Mouse (Mus musculus): ENCODE measurements around the gene Atrnl1. TPM values are rescaled to one million over a fixed set of nuclear protein-coding genes. Genes with fewer than 3 reads are reported as not detected.
A peak's percentile ranks its signal among the peaks of the same experiment; 100 is the strongest.

Atrnl1 gene
- polyA plus RNA-seq, 1 experiment from 2014 or later = 9.8 TPM

DNA sequence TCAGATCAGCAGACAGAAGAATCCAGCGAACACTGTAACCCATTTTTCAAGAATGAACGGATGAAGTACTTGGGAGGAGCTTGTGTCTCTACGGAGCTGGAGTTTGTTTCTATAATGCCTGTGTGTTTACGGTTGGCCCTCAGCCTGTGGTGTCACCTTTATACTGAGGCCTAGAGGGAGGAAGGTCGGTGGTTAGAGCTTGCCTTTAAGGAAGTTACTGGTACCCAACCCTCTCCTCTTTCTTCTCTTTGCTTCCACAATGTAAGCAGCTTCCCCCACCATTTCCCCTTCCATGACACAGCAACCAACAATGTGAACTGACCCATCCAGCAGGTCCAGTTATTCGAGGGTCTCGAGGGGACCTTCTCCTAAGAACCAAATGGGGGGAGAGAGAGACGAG, 475.9 kb downstream of the Atrnl1 start:
- Histone ChIP-seq H3K27ac (no peak overlapping the region), H3K9me3 (no peaks in the 10 kb centered on the region), H3K9ac (no peak overlapping the region), H3K36me3 (replicated peaks) (no peaks in the 10 kb centered on the region), H3K4me3 (no peak overlapping the region), H3K4me1 (no peaks in the 10 kb centered on the region), H3K4me2 (no peak overlapping the region), H3K27me3 (replicated peaks) (no peaks in the 10 kb centered on the region)
- no peak for ATAC-seq (replicated peaks)
- 90% methylated on average over 8 of the region's 8 CpGs for WGBS

DNA sequence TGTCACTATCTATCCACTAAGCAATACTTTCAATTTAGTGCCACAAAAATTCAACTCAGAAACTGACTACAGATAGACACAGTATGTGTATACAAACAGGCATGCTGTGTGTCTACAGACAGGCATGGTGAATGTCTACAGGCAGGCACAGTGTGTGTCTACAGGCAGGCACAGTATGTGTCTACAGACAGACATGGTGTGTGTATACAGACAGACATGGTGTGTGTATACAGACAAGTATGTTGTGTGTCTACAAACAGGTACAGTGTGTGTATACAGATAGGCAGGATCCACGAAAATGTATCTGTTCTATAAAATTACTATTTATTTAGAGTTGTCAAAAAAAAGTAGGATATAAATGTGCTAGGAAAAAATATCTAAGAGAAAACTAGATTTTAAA, 477.1 kb downstream of the Atrnl1 start:
- H3K27me3 ChIP-seq (replicated peaks) = no peaks in the 10 kb centered on the region
- H3K4me1 ChIP-seq = no peaks in the 10 kb centered on the region
- no peaks in the 10 kb centered on the region for H3K9me3 ChIP-seq
- ATAC-seq (replicated peaks) = no peak
- no peak overlapping the region for H3K4me3 ChIP-seq
- WGBS = 76% methylated on average over 1 of the region's 1 CpGs
- no peak overlapping the region for H3K27ac ChIP-seq
- H3K4me2 ChIP-seq = no peak overlapping the region
- H3K9ac ChIP-seq = no peak overlapping the region
- no peaks in the 10 kb centered on the region for H3K36me3 ChIP-seq (replicated peaks)

DNA sequence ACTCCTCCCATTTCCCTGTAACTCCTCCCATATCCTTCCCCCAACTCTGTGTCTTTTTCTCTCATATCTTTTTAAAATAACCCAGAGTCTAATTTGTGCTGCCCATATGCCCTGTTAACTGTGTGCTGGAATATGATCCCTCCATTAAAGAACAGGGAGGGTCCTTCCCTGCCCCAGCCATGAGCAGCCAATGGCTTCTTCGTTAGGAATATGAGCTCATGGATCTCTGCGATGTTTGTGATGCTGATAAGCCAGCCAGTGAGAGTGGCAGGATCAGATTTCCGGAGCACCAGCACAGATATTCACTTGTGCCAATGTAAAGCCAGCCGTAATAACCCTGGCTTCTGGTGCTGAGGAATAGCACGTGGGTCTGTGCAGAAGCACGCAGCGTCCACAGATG, 477.6 kb downstream of the Atrnl1 start:
- Histone ChIP-seq H3K4me1 (no peaks in the 10 kb centered on the region), H3K27me3 (replicated peaks) (no peaks in the 10 kb centered on the region), H3K36me3 (replicated peaks) (no peaks in the 10 kb centered on the region), H3K4me2 (no peak overlapping the region), H3K9ac (no peak overlapping the region), H3K9me3 (no peaks in the 10 kb centered on the region), H3K4me3 (no peak overlapping the region), H3K27ac (no peak overlapping the region)
- no peak for ATAC-seq (replicated peaks)
- 69% methylated on average over 7 of the region's 7 CpGs for WGBS

DNA sequence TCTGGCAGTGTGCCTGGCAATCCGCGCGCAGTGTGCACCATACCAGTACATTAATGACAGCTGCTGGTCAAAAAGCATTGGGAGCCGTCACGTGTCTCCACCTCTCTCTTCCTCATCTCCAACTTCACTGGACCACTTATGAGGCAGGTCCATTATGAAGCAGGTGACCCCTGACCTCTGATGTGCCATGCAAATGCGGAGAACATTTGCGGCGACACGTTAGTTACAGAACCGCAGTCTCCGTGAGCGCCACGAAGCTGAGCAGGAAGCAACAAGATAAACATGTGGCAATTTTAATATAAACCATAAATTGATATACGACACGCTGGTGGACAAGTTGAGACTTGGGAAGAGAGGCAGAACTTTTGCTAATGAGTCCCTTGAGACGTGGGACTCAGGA, 481.1 kb downstream of the Atrnl1 start:
- Histone ChIP-seq H3K36me3 (replicated peaks) (no peaks in the 10 kb centered on the region), H3K9me3 (no peaks in the 10 kb centered on the region), H3K9ac (no peak overlapping the region), H3K4me1 (no peaks in the 10 kb centered on the region), H3K27ac (no peak overlapping the region), H3K27me3 (replicated peaks) (no peaks in the 10 kb centered on the region), H3K4me3 (no peak overlapping the region), H3K4me2 (no peak overlapping the region)
- 90% methylated on average over 16 of the region's 16 CpGs for WGBS
- ATAC-seq (replicated peaks) = no peak

DNA sequence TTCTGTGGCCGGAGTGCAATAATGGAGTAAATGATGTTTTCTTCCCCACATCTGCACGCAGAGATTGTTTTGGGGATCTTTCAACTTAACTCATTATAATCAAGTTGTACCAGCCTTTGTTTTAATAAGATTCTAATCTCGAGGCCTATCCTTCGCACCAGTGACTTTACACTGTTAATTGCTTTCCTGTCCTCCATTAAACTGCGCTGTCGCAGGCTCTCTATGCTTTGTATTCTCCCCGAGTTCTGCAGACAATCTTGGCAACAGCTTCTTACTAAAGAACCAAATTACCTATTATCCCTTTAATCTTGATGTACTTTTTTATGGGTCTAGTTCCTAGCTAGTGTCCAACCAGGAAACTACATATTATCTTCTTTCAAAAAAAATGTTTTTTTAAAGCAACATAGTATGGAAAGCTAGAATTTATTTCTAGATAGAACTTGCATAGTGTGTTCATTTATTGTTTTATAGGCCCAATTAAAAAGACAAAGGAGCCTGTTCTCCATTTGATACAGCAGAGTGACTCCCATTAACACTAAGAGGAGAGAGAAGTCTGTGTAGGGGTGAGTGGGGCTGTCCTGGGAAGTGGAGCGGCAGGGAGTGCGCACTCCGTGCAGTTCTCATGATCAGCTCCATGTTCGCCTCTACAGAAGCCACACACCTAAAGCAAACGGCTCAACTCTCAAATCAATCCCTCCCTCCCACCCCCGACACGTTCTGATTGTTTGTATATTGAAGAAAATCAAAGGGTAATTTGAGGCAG, 484.1 kb downstream of the Atrnl1 start:
- ATAC-seq (replicated peaks) = no peak
- Histone ChIP-seq H3K4me1 (no peaks in the 10 kb centered on the region), H3K4me3 (no peak overlapping the region), H3K27ac (no peak overlapping the region), H3K27me3 (replicated peaks) (no peaks in the 10 kb centered on the region), H3K4me2 (no peak overlapping the region), H3K9me3 (no peaks in the 10 kb centered on the region), H3K9ac (no peak overlapping the region), H3K36me3 (replicated peaks) (no peaks in the 10 kb centered on the region)
- WGBS = 46% methylated on average over 14 of the region's 14 CpGs

DNA sequence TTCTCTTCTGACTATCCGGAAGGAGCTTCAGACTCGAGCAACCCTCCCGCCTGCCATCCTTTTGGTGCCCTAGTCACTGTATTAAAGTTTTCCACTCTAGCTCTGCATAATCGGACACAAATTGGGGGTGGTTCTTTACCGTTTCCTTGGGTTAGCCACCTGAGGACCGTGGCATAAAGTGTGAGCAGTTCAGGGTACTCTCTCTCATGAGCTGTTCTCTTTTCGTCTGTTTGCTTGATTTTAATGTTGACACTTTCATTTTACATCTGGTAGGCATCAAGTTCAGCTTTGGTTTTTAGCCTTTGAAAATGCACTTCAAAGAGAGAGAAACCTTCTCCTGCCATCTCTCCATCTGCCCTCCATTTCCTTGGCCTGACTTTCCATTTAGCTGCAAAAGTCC, 484.9 kb downstream of the Atrnl1 start:
- Histone ChIP-seq H3K4me2 (no peak overlapping the region), H3K27me3 (replicated peaks) (no peaks in the 10 kb centered on the region), H3K4me1 (no peaks in the 10 kb centered on the region), H3K36me3 (replicated peaks) (no peaks in the 10 kb centered on the region), H3K4me3 (no peak overlapping the region), H3K9ac (no peak overlapping the region), H3K9me3 (no peaks in the 10 kb centered on the region), H3K27ac (no peak overlapping the region)
- no peak for ATAC-seq (replicated peaks)
- 82% methylated on average over 7 of the region's 7 CpGs for WGBS

DNA sequence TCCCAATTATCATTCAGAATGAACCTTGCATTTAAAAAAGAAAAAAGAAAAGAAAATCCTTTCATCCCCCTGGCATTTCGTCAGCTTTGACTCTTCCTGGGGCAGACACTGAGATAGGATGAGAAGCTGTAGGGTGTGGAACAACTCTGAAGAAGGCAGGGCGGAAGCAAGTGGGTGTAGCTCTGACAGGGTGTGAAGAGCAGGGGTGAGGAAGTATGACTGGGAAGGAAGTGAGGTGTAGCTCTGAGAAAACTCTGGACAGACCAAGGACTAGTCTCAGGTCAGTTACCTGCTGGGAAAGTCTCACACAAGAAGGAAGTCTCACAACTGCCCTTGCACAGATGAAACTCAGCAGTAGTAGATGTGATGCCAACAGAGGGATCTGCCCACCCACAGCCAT, 486.4 kb downstream of the Atrnl1 start:
- Histone ChIP-seq H3K27me3 (replicated peaks) (no peaks in the 10 kb centered on the region), H3K9me3 (no peaks in the 10 kb centered on the region), H3K36me3 (replicated peaks) (no peaks in the 10 kb centered on the region), H3K4me3 (no peak overlapping the region), H3K4me1 (no peaks in the 10 kb centered on the region), H3K4me2 (no peak overlapping the region), H3K9ac (no peak overlapping the region), H3K27ac (no peak overlapping the region)
- 85% methylated on average over 2 of the region's 2 CpGs for WGBS
- ATAC-seq (replicated peaks) = no peak

DNA sequence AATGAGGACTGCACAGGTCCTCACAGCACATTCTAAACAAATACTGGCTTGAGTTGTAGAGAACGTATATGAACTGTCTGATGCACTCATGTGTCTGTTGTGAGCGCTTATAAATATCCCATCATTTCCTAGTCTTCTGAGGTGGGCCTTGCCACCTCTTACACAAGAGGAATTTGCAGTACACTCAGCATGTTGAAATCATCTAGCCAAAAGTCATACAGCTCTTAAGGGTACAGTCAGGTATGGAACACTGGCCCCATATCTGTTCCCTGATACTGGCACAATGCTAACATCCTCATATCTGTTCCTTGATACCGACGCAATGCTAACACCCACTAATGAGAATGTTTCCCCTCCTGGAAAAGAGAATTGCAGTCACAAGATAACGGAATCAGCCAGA, 488.7 kb downstream of the Atrnl1 start:
- H3K4me3 ChIP-seq = no peak overlapping the region
- no peaks in the 10 kb centered on the region for H3K36me3 ChIP-seq (replicated peaks)
- no peak for ATAC-seq (replicated peaks)
- no peak overlapping the region for H3K27ac ChIP-seq
- no peaks in the 10 kb centered on the region for H3K27me3 ChIP-seq (replicated peaks)
- no peak overlapping the region for H3K4me2 ChIP-seq
- no peaks in the 10 kb centered on the region for H3K4me1 ChIP-seq
- H3K9ac ChIP-seq = no peak overlapping the region
- no peaks in the 10 kb centered on the region for H3K9me3 ChIP-seq
- 97% methylated on average over 5 of the region's 5 CpGs for WGBS

DNA sequence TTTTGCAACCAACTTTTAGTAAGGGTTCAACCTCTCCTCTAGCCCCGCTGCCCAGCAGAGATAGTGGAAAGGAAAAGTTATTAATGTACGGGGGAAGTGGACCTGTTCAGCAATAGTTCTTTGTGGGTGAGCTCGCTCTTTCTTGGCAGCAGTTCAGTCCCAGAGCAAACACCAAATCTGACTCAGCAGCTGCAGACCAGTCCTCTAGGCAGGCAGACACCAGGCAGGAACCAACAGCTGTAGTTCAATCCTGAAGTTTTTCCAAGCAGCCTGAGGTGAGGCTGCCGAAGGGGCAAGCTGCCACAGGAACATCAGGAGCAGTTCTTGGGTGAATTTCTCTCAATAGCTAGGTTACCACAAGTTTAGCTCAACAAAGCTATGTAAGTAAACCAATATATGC, 489.5 kb downstream of the Atrnl1 start:
- Histone ChIP-seq H3K9ac (no peak overlapping the region), H3K9me3 (no peaks in the 10 kb centered on the region), H3K4me1 (no peaks in the 10 kb centered on the region), H3K27ac (no peak overlapping the region), H3K27me3 (replicated peaks) (no peaks in the 10 kb centered on the region), H3K4me3 (no peak overlapping the region), H3K4me2 (no peak overlapping the region), H3K36me3 (replicated peaks) (no peaks in the 10 kb centered on the region)
- 93% methylated on average over 4 of the region's 4 CpGs for WGBS
- no peak for ATAC-seq (replicated peaks)

DNA sequence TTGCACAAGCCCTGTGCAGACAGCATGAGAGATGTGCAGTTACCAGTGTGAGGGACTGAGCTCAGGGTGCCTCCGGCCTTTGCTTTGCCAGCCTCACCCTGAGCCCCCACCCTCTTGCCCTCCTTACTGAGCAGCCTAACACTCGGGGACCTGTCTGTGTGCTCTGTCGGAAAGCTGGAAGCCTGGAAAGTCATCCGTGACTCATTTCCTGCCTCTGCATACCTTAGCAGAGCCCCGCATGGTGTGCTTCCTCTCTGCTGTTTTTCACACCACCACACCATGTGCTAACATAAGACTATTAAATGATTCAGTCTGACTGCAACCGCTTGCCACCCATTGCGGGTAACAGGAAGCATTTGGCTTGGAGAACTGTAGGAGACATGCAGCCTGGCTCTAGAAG, 493.7 kb downstream of the Atrnl1 start:
- H3K27ac ChIP-seq = no peak overlapping the region
- H3K4me3 ChIP-seq = no peak overlapping the region
- H3K4me2 ChIP-seq = no peak overlapping the region
- no peaks in the 10 kb centered on the region for H3K9me3 ChIP-seq
- WGBS = 82% methylated on average over 7 of the region's 7 CpGs
- H3K36me3 ChIP-seq (replicated peaks) = no peaks in the 10 kb centered on the region
- no peak overlapping the region for H3K9ac ChIP-seq
- H3K4me1 ChIP-seq = peaks cover 4% of the 10 kb centered on the region; the same call in 1 of the 2 replicates
- no peak for ATAC-seq (replicated peaks)
- H3K27me3 ChIP-seq (replicated peaks) = no peaks in the 10 kb centered on the region

DNA sequence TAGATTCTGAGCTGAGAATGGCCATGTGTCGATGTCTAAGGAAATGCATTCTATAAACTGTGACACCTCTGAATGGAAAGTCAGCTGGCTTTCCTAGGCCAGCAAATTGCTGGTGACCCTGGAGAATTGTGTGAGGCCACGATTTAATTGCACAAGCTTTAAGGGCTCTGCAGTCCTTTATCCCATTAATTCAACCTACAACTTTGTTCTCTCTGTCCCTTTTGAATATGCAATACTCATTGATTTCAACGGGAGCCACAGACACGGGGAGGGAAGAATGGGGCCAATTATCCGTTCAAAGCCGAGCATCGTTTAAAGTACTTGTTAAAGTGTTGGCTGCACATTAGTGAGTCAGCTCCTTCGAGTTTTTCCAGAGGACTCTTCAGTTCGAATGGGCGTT, 496.8 kb downstream of the Atrnl1 start:
- ATAC-seq (replicated peaks) = no peak

DNA sequence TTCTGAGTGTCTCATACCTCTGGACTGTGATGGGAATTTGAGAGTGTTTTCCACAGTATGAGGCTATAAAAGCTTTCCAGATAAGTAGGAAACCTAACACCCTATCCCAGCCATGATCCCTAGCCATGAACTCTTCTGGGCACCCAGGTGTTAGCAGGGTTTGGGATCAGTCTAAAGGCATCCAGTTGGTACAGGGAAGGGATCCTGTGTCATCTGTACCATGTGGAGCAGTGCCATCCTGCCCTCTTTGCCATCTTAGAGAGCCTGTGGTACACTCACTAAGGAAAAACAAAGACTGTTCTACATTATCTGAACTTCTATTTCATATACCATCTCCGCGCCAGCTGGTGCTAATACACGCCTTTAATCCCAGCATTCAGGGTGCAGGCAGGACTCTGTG, 499.7 kb downstream of the Atrnl1 start:
- Histone ChIP-seq H3K4me2 (no peak overlapping the region), H3K4me3 (no peak overlapping the region), H3K4me1 (peaks cover 15% of the 10 kb centered on the region), H3K36me3 (replicated peaks) (no peaks in the 10 kb centered on the region), H3K27ac (no peak overlapping the region), H3K9ac (no peak overlapping the region), H3K27me3 (replicated peaks) (no peaks in the 10 kb centered on the region), H3K9me3 (no peaks in the 10 kb centered on the region)
- 99% methylated on average over 3 of the region's 3 CpGs for WGBS
- no peak for ATAC-seq (replicated peaks)

More for the DNA sequence above, 496.8 kb downstream of the Atrnl1 start:
- WGBS = 24% methylated on average over 10 of the region's 10 CpGs
- no peak overlapping the region for H3K4me2 ChIP-seq
- no peak overlapping the region for H3K9ac ChIP-seq
- no peaks in the 10 kb centered on the region for H3K9me3 ChIP-seq
- H3K27me3 ChIP-seq (replicated peaks) = no peaks in the 10 kb centered on the region
- H3K27ac ChIP-seq = peak overlapping the region; percentile 46; the same call in 1 of the 2 replicates
- H3K4me3 ChIP-seq = no peak overlapping the region
- no peaks in the 10 kb centered on the region for H3K36me3 ChIP-seq (replicated peaks)
- H3K4me1 ChIP-seq = peaks cover 10% of the 10 kb centered on the region

DNA sequence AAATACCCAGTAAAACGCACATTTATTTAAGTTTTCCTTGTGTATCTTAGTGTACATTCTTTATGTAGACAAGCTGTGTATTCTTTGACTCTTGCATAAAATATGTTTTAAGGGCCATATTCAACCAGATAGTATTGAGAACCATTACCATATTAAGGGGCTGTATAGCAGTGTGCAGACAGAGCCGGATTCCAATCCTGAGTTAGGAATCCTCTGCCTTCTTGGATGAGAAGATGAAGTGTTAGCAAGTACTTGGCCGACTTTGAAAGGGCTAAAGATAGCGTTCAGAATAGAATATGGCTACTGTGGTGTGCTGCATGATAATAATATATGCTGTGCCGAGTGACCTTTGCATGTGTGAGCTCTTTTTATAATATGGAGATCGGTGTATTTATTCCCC, 500.5 kb downstream of the Atrnl1 start:
- no peak for ATAC-seq (replicated peaks)
- Histone ChIP-seq H3K4me1 (peaks cover 15% of the 10 kb centered on the region), H3K27ac (no peak overlapping the region), H3K9ac (no peak overlapping the region), H3K9me3 (no peaks in the 10 kb centered on the region), H3K4me2 (no peak overlapping the region), H3K36me3 (replicated peaks) (no peaks in the 10 kb centered on the region), H3K27me3 (replicated peaks) (no peaks in the 10 kb centered on the region), H3K4me3 (no peak overlapping the region)
- 87% methylated on average over 6 of the region's 6 CpGs for WGBS

Data from midbrain, embryonic 15.5 days (tissue).